Mouse (Mus musculus): Measurements from ENCODE around the gene Wiz. TPM values are rescaled to one million over a fixed set of nuclear protein-coding genes. Genes with fewer than 3 reads are reported as not detected.
A peak's percentile ranks its signal among the peaks of the same experiment; 100 is the strongest.

Wiz gene
- polyA plus RNA-seq, 1 experiment from 2014 or later: 22.0 TPM

DNA sequence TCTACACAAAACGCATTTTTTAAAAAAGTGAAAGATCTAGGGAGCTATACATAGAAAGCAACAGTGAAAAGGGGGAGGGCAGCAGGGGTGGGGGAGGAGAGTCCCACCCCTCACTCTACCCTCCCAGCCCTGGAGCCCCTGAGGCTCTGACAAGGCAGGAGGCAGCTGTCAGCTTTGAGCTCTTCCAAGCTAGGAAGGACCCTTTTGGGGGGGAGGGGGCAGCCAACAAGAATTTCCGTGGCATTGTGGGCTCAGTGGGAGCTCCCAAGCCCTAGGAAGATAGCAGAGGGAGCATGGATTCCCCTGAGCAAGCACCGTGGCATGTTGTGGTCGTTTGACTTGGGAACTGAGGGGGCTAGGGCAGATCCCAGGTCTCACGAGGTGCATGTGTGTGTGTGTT lies 35.0 kb downstream of the Wiz start:
- Histone ChIP-seq H3K4me2 (replicated peaks; ENCODE audit: low read depth, low read length) (no peak overlapping the region), H3K27me3 (ENCODE audit: insufficient read depth, low read length) (no peaks in the 10 kb centered on the region), H3K9me3 (ENCODE audit: low read length) (no peaks in the 10 kb centered on the region), H3K9ac (replicated peaks; ENCODE audit: low read length) (no peak overlapping the region), H3K4me3 (ENCODE audit: low read length) (no peak overlapping the region), H3K36me3 (ENCODE audit: insufficient read depth, low read length) (peaks cover 53% of the 10 kb centered on the region), H3K4me1 (ENCODE audit: insufficient read depth, low read length) (peaks cover 4% of the 10 kb centered on the region), H3K27ac (ENCODE audit: low read length) (no peak overlapping the region)
- ATAC-seq (ENCODE audit: low FRiP score, low TSS enrichment): no peak
- WGBS: 76% methylated on average over 5 of the region's 5 CpGs

DNA sequence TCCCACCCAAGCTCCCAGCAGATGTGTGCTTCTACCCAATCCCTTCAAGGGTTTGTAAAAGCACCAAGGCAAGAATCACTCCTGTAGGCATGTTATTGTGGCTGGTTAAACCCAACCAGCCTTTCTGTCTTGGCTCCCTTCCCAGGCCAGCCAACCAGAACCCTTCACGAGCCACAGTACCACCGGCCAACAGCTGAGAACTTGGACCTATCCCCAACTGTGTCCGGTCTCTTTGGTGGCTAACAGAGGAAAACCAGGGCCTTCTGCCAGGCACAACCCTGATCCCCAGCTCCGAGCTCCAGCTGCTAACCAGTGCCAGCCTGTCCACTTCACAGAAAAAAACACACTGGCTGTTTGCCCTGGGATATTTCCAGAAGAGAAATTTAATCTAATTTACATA lies 35.5 kb downstream of the Wiz start:
- no peak overlapping the region for H3K27ac ChIP-seq (ENCODE audit: low read length)
- H3K36me3 ChIP-seq (ENCODE audit: insufficient read depth, low read length): peaks cover 48% of the 10 kb centered on the region
- H3K27me3 ChIP-seq (ENCODE audit: insufficient read depth, low read length): no peaks in the 10 kb centered on the region
- WGBS: 68% methylated on average over 4 of the region's 4 CpGs
- ATAC-seq (ENCODE audit: low FRiP score, low TSS enrichment): no peak
- H3K9me3 ChIP-seq (ENCODE audit: low read length): no peaks in the 10 kb centered on the region
- no peak overlapping the region for H3K4me2 ChIP-seq (replicated peaks; ENCODE audit: low read depth, low read length)
- H3K4me3 ChIP-seq (ENCODE audit: low read length): no peak overlapping the region
- peaks cover 9% of the 10 kb centered on the region for H3K4me1 ChIP-seq (ENCODE audit: insufficient read depth, low read length)
- H3K9ac ChIP-seq (replicated peaks; ENCODE audit: low read length): no peak overlapping the region

DNA sequence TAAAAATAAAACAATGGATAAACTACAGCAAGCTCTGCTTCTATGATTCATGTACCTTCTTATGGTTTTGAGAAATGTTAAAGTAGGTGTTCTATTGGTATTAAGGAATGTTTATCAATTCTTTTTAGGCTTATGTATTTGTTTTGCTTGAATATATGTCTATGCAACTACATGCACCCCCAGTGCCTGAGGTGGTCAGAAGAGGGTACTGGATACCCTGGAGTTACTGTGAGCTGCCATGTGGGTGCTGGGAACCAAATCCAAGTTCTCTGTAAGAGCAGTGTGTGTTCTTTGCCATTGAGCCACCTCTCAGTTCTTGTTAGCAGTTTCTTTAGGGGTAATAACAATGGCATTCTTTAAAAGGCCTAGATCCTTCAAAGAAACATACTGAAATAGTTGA lies 37.5 kb downstream of the Wiz start:
- no peak overlapping the region for H3K4me2 ChIP-seq (replicated peaks; ENCODE audit: low read depth, low read length)
- no peak overlapping the region for H3K9ac ChIP-seq (replicated peaks; ENCODE audit: low read length)
- H3K27ac ChIP-seq (ENCODE audit: low read length): no peak overlapping the region
- H3K27me3 ChIP-seq (ENCODE audit: insufficient read depth, low read length): no peaks in the 10 kb centered on the region
- no peaks in the 10 kb centered on the region for H3K9me3 ChIP-seq (ENCODE audit: low read length)
- ATAC-seq (ENCODE audit: low FRiP score, low TSS enrichment): no peak
- peaks cover 16% of the 10 kb centered on the region for H3K4me1 ChIP-seq (ENCODE audit: insufficient read depth, low read length)
- H3K36me3 ChIP-seq (ENCODE audit: insufficient read depth, low read length): peaks cover 30% of the 10 kb centered on the region
- no peak overlapping the region for H3K4me3 ChIP-seq (ENCODE audit: low read length)

DNA sequence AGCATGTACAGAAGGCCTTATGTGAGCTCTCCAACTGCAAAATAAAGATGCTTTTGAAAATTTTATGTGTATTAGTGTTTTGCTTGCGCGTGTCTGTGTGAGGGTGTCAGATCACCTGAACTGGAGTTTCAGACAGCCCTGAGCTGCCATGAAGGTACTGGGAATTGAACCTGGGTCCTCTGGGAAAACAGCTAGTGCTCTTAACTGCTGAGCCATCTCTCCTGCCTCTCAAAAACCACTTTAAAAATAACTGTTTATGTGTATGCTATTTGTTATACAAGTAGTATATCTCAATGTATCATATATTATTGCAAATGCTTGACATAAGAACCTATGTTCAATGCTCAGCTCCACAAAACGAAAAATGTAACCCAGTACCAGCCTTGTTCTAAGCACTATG lies 38.0 kb downstream of the Wiz start:
- peaks cover 25% of the 10 kb centered on the region for H3K36me3 ChIP-seq (ENCODE audit: insufficient read depth, low read length)
- WGBS: 59% methylated on average over 3 of the region's 3 CpGs
- peak overlapping the region; percentile 70; the same call in 1 of the 2 replicates for H3K4me2 ChIP-seq (replicated peaks; ENCODE audit: low read depth, low read length)
- H3K4me3 ChIP-seq (ENCODE audit: low read length): no peak overlapping the region; the same call in 1 of the 2 replicates
- no peaks in the 10 kb centered on the region for H3K9me3 ChIP-seq (ENCODE audit: low read length)
- H3K27me3 ChIP-seq (ENCODE audit: insufficient read depth, low read length): no peaks in the 10 kb centered on the region
- no peak overlapping the region for H3K9ac ChIP-seq (replicated peaks; ENCODE audit: low read length)
- H3K4me1 ChIP-seq (ENCODE audit: insufficient read depth, low read length): peaks cover 16% of the 10 kb centered on the region
- ATAC-seq (ENCODE audit: low FRiP score, low TSS enrichment): no peak
- H3K27ac ChIP-seq (ENCODE audit: low read length): no peak overlapping the region

DNA sequence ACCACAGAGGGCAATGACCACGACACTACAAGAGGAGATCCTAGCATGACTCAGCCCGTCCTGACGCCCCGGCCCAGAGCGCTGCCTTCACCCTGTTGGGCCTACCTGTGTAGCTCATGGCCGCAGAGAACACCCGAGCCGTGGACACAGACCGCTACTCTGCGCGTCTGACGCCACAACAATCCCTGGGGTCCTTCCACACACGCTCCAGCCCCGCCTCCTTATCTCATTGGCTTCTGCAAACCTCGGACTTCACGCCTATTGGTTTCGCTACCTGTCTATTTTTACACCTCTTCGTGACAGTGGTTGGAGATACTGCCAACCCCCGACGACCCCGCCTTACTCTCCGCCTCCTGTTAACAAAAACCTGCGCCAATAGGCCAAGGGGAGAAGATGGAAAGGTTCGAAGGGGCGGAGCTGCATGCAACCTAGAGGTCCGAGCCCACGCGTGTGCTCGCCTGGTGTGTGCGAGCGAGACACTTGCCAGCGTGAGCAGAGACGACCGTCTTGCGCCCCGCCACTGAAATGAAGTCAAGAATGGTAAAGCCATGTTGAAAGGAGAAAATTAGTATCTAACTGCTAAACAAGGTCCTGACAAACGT lies 38.8 kb downstream of the Wiz start, which contains the start of gene Akap8l:
TSS of gene Akap8l (minus strand) at position 226 of the 602 bp plus-strand sequence.
- H3K9ac ChIP-seq (replicated peaks; ENCODE audit: low read length): peak within 1 kb of the TSS; percentile 90
- ATAC-seq (ENCODE audit: low FRiP score, low TSS enrichment): peak; percentile 98
- peak within 1 kb of the TSS; percentile 70 for H3K4me2 ChIP-seq (replicated peaks; ENCODE audit: low read depth, low read length)
- no peaks in the 10 kb centered on the region for H3K9me3 ChIP-seq (ENCODE audit: low read length)
- H3K4me1 ChIP-seq (ENCODE audit: insufficient read depth, low read length): peaks cover 16% of the 10 kb centered on the region
- WGBS: 0% methylated on average over 37 of the region's 37 CpGs
- peak within 1 kb of the TSS; percentile 87 for H3K4me3 ChIP-seq (ENCODE audit: low read length)
- peak within 1 kb of the TSS; percentile 80 for H3K27ac ChIP-seq (ENCODE audit: low read length)
- peaks cover 18% of the 10 kb centered on the region for H3K36me3 ChIP-seq (ENCODE audit: insufficient read depth, low read length)
- H3K27me3 ChIP-seq (ENCODE audit: insufficient read depth, low read length): no peaks in the 10 kb centered on the region

DNA sequence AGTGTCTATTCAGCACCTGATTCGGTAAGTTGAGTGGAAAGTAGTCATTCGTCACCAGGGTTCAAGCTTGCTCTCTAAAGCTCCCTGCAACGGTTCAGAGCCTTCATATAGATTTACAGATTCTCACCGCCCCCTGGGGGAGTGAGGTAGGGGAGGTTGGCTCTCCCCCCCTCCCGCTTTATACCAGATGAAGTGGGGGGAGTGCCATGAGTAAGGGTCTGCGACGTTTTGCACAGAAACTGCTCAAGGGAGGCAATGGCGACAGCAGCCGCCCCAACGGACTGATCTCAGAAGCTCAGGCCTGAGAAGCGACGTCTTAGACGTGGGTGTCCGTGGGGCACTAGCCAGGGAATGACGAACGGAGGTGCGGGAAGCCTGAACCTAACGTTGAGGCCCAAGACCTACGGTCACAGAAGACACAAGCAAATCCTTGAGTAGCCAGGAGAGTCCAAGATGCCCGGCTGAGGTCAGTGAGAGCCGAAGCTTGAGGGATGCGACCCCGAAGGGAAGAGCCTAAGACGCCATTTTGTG lies 39.3 kb downstream of the Wiz start:
- H3K27ac ChIP-seq (ENCODE audit: low read length): peak overlapping the region; percentile 80
- no peaks in the 10 kb centered on the region for H3K9me3 ChIP-seq (ENCODE audit: low read length)
- WGBS: 0% methylated on average over 24 of the region's 24 CpGs
- H3K9ac ChIP-seq (replicated peaks; ENCODE audit: low read length): peak overlapping the region; percentile 90
- no peaks in the 10 kb centered on the region for H3K27me3 ChIP-seq (ENCODE audit: insufficient read depth, low read length)
- H3K4me1 ChIP-seq (ENCODE audit: insufficient read depth, low read length): peaks cover 16% of the 10 kb centered on the region
- H3K36me3 ChIP-seq (ENCODE audit: insufficient read depth, low read length): peaks cover 12% of the 10 kb centered on the region
- ATAC-seq (ENCODE audit: low FRiP score, low TSS enrichment): no peak
- peak overlapping the region; percentile 87 for H3K4me3 ChIP-seq (ENCODE audit: low read length)
- H3K4me2 ChIP-seq (replicated peaks; ENCODE audit: low read depth, low read length): peak overlapping the region; percentile 61

DNA sequence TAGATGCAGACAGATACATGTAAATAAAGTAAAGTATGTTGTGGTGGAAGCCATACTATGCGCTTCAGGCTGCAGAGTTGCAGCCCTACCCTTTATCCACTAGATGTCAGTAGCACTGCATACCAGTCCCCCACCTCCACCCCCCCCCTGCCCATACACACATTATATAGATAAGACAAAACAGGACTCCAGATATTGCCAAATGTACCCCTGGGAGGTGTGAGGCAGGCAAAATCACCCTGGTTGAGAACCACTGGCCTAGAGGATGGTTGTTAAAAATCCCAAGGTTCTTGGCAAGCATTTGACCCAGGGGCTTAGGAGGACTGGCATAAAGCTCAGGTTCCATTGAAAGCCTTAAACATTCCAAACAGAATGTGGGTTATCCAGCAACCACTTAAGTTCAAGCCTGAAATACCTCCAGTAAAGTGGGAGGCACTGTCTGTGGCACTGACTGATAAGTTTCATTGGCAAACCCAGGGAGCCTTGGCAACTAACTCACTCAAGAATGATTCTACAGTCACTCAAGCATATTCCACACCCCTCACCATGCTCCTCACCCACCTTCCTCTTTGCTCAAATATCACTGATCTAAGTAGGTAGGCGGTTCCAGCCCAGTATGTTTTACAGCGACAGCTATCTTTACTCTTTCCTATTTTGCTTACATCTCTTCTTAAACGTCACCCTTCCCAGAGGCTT lies 40.1 kb downstream of the Wiz start:
- H3K9me3 ChIP-seq (ENCODE audit: low read length): no peaks in the 10 kb centered on the region
- no peak for ATAC-seq (ENCODE audit: low FRiP score, low TSS enrichment)
- peak overlapping the region; percentile 90 for H3K9ac ChIP-seq (replicated peaks; ENCODE audit: low read length)
- H3K36me3 ChIP-seq (ENCODE audit: insufficient read depth, low read length): peaks cover 9% of the 10 kb centered on the region
- H3K4me3 ChIP-seq (ENCODE audit: low read length): peak overlapping the region; percentile 87
- H3K4me1 ChIP-seq (ENCODE audit: insufficient read depth, low read length): peaks cover 16% of the 10 kb centered on the region
- WGBS: 7% methylated on average over 4 of the region's 4 CpGs
- H3K27me3 ChIP-seq (ENCODE audit: insufficient read depth, low read length): no peaks in the 10 kb centered on the region
- 0 out of 2 replicates have a peak overlapping the region, but pooled peaks have one; percentile 0 for H3K27ac ChIP-seq (ENCODE audit: low read length)
- H3K4me2 ChIP-seq (replicated peaks; ENCODE audit: low read depth, low read length): peak overlapping the region; percentile 61

DNA sequence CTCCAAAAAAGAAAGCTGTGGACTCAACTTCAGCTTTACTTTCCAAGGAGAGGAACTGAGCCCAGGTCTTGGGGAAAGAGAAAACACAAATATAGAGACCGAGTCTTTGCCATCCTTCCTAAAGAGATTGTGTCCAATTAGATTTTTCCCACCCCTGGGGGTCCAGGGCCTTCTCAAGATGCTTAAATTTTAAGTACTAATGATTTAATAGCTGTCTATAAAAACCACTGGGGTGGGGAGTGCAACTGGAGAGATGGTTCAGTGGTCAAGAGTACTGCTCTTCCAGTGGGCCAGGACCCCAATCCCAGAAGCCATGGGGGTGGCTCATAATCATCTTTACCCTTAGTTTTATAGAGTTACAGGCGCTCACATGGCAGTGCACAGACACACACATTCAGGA lies 40.8 kb downstream of the Wiz start:
- Histone ChIP-seq H3K27me3 (ENCODE audit: insufficient read depth, low read length) (no peaks in the 10 kb centered on the region), H3K27ac (ENCODE audit: low read length) (no peak overlapping the region), H3K9ac (replicated peaks; ENCODE audit: low read length) (no peak overlapping the region), H3K4me2 (replicated peaks; ENCODE audit: low read depth, low read length) (peak overlapping the region; percentile 61; the same call in 1 of the 2 replicates), H3K4me3 (ENCODE audit: low read length) (no peak overlapping the region), H3K4me1 (ENCODE audit: insufficient read depth, low read length) (peaks cover 16% of the 10 kb centered on the region), H3K36me3 (ENCODE audit: insufficient read depth, low read length) (peaks cover 9% of the 10 kb centered on the region), H3K9me3 (ENCODE audit: low read length) (no peaks in the 10 kb centered on the region)
- 85% methylated on average over 2 of the region's 2 CpGs for whole genome bisulfite sequencing
- no peak for ATAC-seq (ENCODE audit: low FRiP score, low TSS enrichment)

DNA sequence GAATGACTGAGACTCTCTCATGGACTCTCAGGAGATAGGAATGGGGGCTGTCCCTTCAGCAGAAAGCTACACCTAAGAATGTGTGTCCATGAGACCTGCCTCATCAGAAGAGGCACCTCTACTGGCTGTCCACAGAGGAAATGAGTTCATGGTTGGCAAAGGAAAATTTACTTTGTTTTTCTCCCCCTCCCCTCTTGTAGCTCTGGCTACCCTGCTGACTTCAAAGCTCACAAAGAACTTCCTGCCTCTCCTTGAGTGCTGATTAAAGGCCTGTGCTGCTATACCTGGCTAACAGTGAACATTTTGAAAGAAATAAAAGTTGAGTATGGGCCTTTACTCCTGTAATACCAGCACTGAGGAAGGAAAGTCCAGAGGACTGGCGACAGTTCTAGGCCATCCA lies 48.1 kb downstream of the Wiz start:
- peaks cover 32% of the 10 kb centered on the region for H3K36me3 ChIP-seq (ENCODE audit: insufficient read depth, low read length)
- no peaks in the 10 kb centered on the region for H3K4me1 ChIP-seq (ENCODE audit: insufficient read depth, low read length)
- no peak for ATAC-seq (ENCODE audit: low FRiP score, low TSS enrichment)
- H3K27me3 ChIP-seq (ENCODE audit: insufficient read depth, low read length): no peaks in the 10 kb centered on the region
- no peaks in the 10 kb centered on the region for H3K9me3 ChIP-seq (ENCODE audit: low read length)
- no peak overlapping the region for H3K9ac ChIP-seq (replicated peaks; ENCODE audit: low read length)
- no peak overlapping the region for H3K4me2 ChIP-seq (replicated peaks; ENCODE audit: low read depth, low read length)
- 93% methylated on average over 1 of the region's 1 CpGs for WGBS
- no peak overlapping the region for H3K27ac ChIP-seq (ENCODE audit: low read length)
- H3K4me3 ChIP-seq (ENCODE audit: low read length): no peak overlapping the region

DNA sequence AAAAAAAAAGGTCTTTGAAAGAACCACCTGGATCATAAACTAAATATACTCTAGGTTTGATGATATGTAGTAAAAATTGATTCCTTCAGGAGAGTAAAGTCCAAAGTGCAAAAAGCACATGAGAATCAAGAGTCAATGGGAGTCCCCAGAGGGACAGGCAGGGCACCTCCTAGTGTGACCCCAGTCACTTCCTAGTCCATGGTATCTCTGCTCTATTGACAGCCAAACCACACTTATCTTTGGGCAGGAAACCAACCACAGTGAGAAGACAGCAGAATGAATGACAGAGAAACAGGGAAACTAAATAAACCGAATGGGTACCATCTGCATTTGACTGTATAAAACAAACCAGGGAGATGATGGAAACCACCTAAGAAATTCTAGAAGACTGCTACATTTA lies 49.1 kb downstream of the Wiz start:
- WGBS: 87% methylated on average over 1 of the region's 1 CpGs
- H3K36me3 ChIP-seq (ENCODE audit: insufficient read depth, low read length): peaks cover 42% of the 10 kb centered on the region

More for the DNA sequence above, 49.1 kb downstream of the Wiz start:
- H3K4me1 ChIP-seq (ENCODE audit: insufficient read depth, low read length): no peaks in the 10 kb centered on the region
- H3K4me3 ChIP-seq (ENCODE audit: low read length): no peak overlapping the region
- H3K4me2 ChIP-seq (replicated peaks; ENCODE audit: low read depth, low read length): no peak overlapping the region
- H3K9ac ChIP-seq (replicated peaks; ENCODE audit: low read length): no peak overlapping the region
- no peak for ATAC-seq (ENCODE audit: low FRiP score, low TSS enrichment)
- no peak overlapping the region for H3K27ac ChIP-seq (ENCODE audit: low read length)
- H3K27me3 ChIP-seq (ENCODE audit: insufficient read depth, low read length): no peaks in the 10 kb centered on the region
- no peaks in the 10 kb centered on the region for H3K9me3 ChIP-seq (ENCODE audit: low read length)

Measured in kidney, embryonic 16.5 days (tissue).